Mouse (Mus musculus) heart, embryonic 13.5 days (tissue): Measurements from ENCODE around the gene Ift80. TPM values are rescaled to one million over a fixed set of nuclear protein-coding genes. Genes with fewer than 3 reads are reported as not detected.
"Not testable (repeated sequence)": the region's sequence is repeated elsewhere in the genome, so short reads cannot be mapped to it uniquely, and the experiment has no call there.

Source experiments
- ATAC-seq: fragments of 200-750 bp; cut with Nextera tagmentation; 2 replicates; pipeline ENCODE4 v1.8.0; 2017; ENCODE audit warnings: moderate TSS enrichment; ENCODE audit not compliant: insufficient number of reproducible peaks, low FRiP score, low TSS enrichment; ENCODE audit errors: extremely low read depth
- H3K27ac ChIP-seq: fragments of 300-500 bp; sonication (generic); replicated peaks from 2 replicates; pipeline ENCODE4 v1.5.1; 2015; ENCODE audit warnings: moderate library complexity, mild to moderate bottlenecking, inconsistent platforms
- H3K27me3 ChIP-seq: fragments of 300-500 bp; sonication (generic); replicated peaks from 2 replicates; pipeline ENCODE4 v1.6.1; 2015; ENCODE audit warnings: mild to moderate bottlenecking, inconsistent platforms
- H3K36me3 ChIP-seq: fragments of 300-500 bp; sonication (generic); 2 replicates; pipeline ENCODE4 v1.6.1; 2015; ENCODE audit warnings: mild to moderate bottlenecking, inconsistent platforms
- H3K4me1 ChIP-seq: fragments of 300-500 bp; sonication (generic); 2 replicates; pipeline ENCODE4 v1.6.1; 2015; ENCODE audit warnings: inconsistent platforms
- H3K4me2 ChIP-seq: fragments of 300-500 bp; sonication (generic); 2 replicates; pipeline ENCODE4 v1.6.1; 2015; ENCODE audit warnings: inconsistent platforms, mild to moderate bottlenecking, moderate library complexity
- H3K4me3 ChIP-seq: fragments of 300-500 bp; sonication (generic); 2 replicates; pipeline ENCODE4 v1.5.1; 2015; ENCODE audit warnings: moderate library complexity, mild to moderate bottlenecking, inconsistent platforms
- H3K9ac ChIP-seq: fragments of 300-500 bp; sonication (generic); 2 replicates; pipeline ENCODE4 v1.6.1; 2015; ENCODE audit warnings: inconsistent platforms, mild to moderate bottlenecking, moderate library complexity
- H3K9me3 ChIP-seq: fragments of 300-500 bp; sonication (generic); 2 replicates; pipeline ENCODE4 v1.6.1; 2016; ENCODE audit warnings: inconsistent platforms
- WGBS: fragments of 180-500 bp; shearing (Covaris S2); methylation state at CpG from one replicate; pipeline ENCODE4 v1.1.7; 2015; ENCODE audit warnings: mixed read lengths; 5-methylcytosine and 5-hydroxymethylcytosine counted together
- polyA plus RNA-seq: library from polyadenylated mRNA; unstranded; fragments of >200 nt; fragmentation: Nextera tagmentation; extraction: Ambion mirVana; gene quantifications from 2 replicates; pipeline ENCODE4 v1.2.1, GENCODE M21; 2015

Gene Ift80
- polyA plus RNA-seq, 1 experiment from 2014 or later, result 7.4 TPM

DNA sequence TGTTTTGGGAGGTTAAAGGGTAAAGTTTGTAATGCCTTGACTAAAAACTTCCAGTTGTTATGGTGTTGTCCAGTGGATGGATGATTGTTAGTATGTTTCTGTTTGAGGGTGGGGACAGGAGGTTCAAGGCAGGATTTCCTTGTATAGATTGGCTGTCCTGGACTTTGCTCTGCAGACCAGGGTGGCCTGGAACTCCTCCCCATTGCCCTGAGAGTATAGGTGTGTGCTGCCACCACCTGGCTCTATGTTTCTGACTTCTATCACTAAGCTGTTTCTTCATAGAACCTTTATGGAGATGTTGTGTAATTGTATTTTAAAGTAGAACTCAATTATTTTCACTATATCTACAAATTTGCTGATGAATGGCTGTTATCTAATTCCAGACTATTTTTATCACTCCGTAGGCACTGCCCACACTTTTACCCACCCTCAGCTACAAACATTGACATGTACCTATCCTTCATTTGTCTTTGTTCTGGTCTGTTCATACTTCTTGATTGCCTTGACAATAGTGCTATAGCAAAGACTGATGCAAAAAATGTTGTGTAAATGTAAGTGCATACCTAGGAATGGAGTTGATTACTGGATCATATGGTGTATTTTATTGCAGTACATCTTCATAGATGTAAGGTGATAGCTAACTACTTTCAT lies 21.9 kb upstream of the Ift80 start:
- Histone ChIP-seq H3K4me2 (no peak overlapping the region), H3K27me3 (no peaks in the 10 kb centered on the region), H3K36me3 (peaks cover 85% of the 10 kb centered on the region), H3K27ac (no peak overlapping the region), H3K4me3 (no peak overlapping the region), H3K9ac (no peak overlapping the region), H3K9me3 (no peaks in the 10 kb centered on the region), H3K4me1 (no peaks in the 10 kb centered on the region)
- no peak for ATAC-seq
- WGBS, result 58% methylated on average over 1 of the region's 1 CpGs

DNA sequence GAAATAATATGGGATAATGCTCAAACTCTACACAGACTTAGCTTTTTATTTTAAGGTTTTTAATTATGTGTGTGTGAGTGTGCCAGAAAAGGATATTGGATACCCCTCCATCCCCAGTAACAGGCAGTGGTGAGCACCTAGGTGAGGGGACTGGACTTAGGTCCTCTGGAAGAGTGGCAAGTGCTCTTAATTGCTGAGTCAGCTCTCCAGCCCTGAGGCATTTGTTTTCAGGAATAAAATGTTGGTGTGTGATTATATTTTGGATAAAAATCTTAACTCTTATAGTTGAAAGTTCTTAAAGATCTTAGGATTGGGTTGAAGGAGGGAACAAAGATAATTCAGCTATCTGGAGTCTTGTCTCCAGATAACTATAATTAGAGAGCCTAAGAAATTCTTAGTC lies 16.4 kb upstream of the Ift80 start:
- Histone ChIP-seq H3K27me3 (no peaks in the 10 kb centered on the region), H3K4me1 (no peaks in the 10 kb centered on the region), H3K4me3 (no peak overlapping the region), H3K36me3 (peaks cover 88% of the 10 kb centered on the region), H3K9ac (no peak overlapping the region), H3K4me2 (no peak overlapping the region), H3K9me3 (no peaks in the 10 kb centered on the region), H3K27ac (no peak overlapping the region)
- no peak for ATAC-seq

DNA sequence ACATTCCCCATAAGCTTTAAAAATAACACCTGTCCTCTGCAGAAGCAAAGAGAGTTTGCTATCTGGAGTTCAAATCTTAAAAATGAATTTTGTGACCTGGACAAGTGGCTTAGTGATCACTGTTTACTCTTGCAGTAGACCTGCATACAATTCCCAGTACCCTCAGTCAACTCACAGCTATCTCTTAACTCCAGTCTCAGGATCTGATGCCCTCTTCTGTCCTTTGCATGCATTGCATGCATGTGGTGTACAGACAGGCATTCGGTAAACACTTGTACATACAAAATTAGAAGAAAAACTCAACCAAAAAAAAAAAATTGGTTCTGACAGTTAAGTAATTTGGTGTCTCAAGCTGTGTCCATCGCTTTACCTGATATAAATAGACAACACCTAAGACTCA lies 15.9 kb upstream of the Ift80 start:
- H3K4me1 ChIP-seq, result no peaks in the 10 kb centered on the region
- H3K36me3 ChIP-seq, result peaks cover 83% of the 10 kb centered on the region
- H3K27me3 ChIP-seq, result no peaks in the 10 kb centered on the region
- H3K4me3 ChIP-seq, result no peak overlapping the region
- WGBS, result 91% methylated on average over 2 of the region's 2 CpGs
- H3K4me2 ChIP-seq, result no peak overlapping the region
- H3K9me3 ChIP-seq, result no peaks in the 10 kb centered on the region
- H3K27ac ChIP-seq, result no peak overlapping the region
- no peak overlapping the region for H3K9ac ChIP-seq
- no peak for ATAC-seq

DNA sequence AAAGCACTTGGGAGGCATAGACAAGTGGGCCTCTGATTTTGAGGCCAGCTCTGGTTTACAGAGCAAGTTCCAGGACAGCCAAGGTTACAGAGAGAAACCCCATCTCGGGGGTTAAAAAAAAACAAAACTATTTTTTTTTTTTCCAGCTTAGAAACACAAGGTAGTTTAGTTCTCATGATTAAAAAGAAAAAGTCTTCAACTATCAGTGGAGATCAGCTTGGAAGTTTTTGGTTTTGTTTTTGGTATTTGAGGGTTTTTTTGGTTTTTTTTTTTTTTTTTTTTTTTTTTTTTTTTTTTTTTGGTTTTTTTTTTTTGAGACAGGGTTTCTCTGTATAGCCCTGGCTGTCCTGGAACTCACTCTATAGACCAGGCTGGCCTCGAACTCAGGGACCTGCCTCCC lies 14.3 kb upstream of the Ift80 start:
- H3K27ac ChIP-seq, H3K9me3 ChIP-seq, H3K4me2 ChIP-seq, H3K4me1 ChIP-seq, ATAC-seq, H3K4me3 ChIP-seq, H3K27me3 ChIP-seq, H3K9ac ChIP-seq: not testable (repeated sequence)
- 90% methylated on average over 2 of the region's 2 CpGs for WGBS
- peaks cover 76% of the 10 kb centered on the region for H3K36me3 ChIP-seq

DNA sequence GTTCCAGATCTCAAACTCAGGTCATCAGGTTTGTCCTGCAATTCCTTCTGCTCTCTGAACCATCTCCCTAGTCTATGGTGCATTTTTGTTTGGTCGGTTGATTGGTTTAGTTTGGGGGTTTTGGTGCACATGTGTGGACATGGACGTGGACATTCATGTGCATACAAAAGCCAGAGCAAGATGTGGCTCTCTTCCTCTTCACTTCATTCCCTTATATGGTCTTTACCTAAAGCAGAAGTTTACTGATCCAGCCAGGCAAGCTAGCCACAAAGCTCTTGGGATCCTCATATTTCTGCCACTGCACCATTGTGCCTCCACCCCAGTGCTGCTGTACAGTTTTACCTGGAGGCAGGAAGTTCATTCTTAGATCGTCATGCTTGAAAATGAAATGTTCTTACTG lies 12.8 kb upstream of the Ift80 start:
- ATAC-seq, result no peak
- Histone ChIP-seq H3K9ac (no peak overlapping the region), H3K9me3 (no peaks in the 10 kb centered on the region), H3K4me3 (no peak overlapping the region), H3K36me3 (peaks cover 76% of the 10 kb centered on the region), H3K27ac (no peak overlapping the region), H3K4me1 (no peaks in the 10 kb centered on the region), H3K27me3 (no peaks in the 10 kb centered on the region), H3K4me2 (no peak overlapping the region)
- 87% methylated on average over 3 of the region's 3 CpGs for WGBS

DNA sequence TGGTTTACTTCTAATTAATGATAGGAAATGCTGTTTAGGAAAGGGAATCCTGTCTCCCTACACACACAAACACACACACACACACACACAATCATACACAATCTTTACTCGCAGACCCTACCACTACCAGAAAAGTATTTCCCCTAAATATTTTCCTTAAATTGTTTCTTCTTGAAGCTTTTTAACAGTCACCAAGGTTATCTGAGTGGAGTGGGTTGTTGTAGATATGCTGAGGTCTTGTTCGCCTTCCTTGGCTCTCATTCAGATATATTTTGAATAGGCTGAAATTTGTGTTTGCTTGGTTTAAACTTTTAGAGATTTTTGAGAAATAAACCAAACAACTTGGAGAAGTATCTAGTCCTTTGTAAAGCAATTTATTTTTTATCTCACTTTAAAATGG lies 4.5 kb upstream of the Ift80 start:
- Histone ChIP-seq H3K27ac (no peak overlapping the region), H3K9me3 (no peaks in the 10 kb centered on the region), H3K4me1 (peaks cover 21% of the 10 kb centered on the region), H3K9ac (0 out of 2 replicates have a peak overlapping the region, but pooled peaks have one; percentile 56), H3K4me2 (peak overlapping the region; percentile 39; the same call in 1 of the 2 replicates), H3K27me3 (no peaks in the 10 kb centered on the region), H3K4me3 (no peak overlapping the region; the same call in 1 of the 2 replicates), H3K36me3 (peaks cover 24% of the 10 kb centered on the region)
- ATAC-seq, result no peak
- 37% methylated on average over 2 of the region's 2 CpGs for WGBS

DNA sequence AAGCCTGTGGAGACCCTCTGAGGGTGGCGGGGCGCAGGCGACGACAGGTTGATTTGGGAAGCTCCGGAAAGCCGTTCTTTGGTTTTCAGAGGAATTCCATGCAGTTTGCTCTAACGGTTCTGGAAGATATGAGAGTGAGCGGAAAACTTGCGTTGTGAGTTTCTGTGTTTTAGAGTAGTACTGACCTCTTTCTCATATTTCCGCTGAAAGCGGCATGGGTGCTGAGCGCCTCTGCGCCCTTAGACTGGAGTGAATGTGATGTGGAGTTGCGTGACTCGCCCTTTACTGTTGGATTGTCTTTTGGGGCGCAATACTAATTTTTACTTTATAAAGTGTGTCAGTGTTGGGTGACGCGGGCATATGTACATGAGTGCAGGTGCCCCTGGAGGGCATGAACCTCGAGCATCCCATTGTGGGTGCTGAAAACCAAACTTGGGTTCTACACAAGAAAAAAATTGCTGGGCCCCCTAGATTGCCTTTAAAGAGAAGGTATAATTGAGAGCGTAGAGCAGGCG lies 1.9 kb upstream of the Ift80 start:
- peaks cover 21% of the 10 kb centered on the region for H3K4me1 ChIP-seq
- no peaks in the 10 kb centered on the region for H3K27me3 ChIP-seq
- H3K9me3 ChIP-seq, result no peaks in the 10 kb centered on the region
- H3K9ac ChIP-seq, result peak overlapping the region; percentile 96
- no peak for ATAC-seq
- H3K36me3 ChIP-seq, result peaks cover 6% of the 10 kb centered on the region; the same call in 1 of the 2 replicates
- peak overlapping the region; percentile 68 for H3K4me2 ChIP-seq
- 4% methylated on average over 21 of the region's 21 CpGs for WGBS
- H3K27ac ChIP-seq, result peak overlapping the region; percentile 97
- peak overlapping the region; percentile 95 for H3K4me3 ChIP-seq

DNA sequence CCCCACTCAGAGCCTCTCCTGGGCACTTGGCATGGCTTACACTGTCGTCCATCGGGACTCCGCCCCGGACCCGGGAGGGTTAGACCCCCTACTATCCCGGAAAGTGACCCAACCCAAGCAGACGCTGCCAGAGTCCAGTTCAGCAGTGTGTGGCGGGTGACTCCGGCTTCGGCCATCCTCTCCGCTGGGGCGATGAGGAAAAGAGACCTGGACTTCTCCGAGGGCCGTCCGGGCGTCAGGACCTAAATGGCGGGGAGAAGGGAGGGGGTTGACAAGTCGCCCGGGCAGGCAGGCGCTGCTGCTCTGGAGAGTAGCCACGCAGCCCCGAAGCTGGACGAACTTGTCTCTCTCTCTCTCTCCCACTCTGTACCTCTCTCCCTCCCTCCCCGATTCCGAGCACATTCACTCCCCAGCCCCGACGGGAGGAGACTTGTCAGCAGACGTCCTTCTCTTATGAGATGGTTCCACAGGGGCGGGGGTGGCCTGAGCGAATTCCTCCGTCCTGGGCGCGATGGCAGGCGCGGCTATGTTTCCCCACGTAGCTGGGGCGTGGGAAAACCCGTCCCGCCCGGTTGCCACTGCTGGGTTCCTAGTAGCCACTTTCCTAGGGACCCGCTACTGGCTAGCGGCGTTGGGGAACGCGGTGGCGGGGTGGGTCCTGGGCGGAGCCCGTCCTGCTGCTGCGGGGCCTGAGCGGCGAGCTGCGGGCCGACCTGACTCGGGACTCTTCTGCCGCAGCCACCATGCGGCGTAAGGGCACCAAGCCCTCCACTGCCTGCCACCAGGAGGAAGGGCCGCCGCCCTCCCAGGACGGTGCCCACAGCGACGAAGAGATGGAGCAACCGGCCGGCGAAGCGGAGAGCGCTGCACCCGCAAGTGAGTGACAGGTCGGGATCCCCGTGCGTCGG lies 1.2 kb upstream of the Ift80 start:
- no peaks in the 10 kb centered on the region for H3K9me3 ChIP-seq
- peaks cover 6% of the 10 kb centered on the region; the same call in 1 of the 2 replicates for H3K36me3 ChIP-seq
- peaks cover 21% of the 10 kb centered on the region for H3K4me1 ChIP-seq
- peak overlapping the region; percentile 95 for H3K4me3 ChIP-seq
- no peaks in the 10 kb centered on the region for H3K27me3 ChIP-seq
- H3K4me2 ChIP-seq, result peak overlapping the region; percentile 68
- H3K27ac ChIP-seq, result peak overlapping the region; percentile 97
- ATAC-seq, result peak; percentile 49
- H3K9ac ChIP-seq, result peak overlapping the region; percentile 96
- under 1% methylated on average over 72 of the region's 72 CpGs for WGBS

DNA sequence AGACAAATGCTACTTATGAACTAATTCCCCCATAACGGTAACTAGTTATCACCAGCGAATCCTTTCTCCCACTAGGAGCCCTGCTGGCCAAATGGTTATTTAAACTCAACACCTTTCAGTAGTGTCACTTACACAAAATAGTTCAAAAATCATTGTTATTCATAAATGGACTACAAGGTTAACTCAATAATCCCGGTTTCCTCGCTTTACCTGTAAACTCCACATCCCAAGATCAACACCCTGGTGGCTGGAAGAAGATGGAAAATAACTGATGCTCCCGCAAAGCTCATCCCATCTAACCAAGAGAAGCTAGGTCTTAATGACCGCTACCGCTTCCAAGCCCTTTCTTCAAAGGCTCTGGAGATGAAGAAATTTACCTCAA lies 324 bp downstream of the Ift80 start:
- ATAC-seq, result no peak
- Histone ChIP-seq H3K9me3 (no peaks in the 10 kb centered on the region), H3K4me3 (peak overlapping the region; percentile 95), H3K4me2 (peak overlapping the region; percentile 68), H3K4me1 (peaks cover 15% of the 10 kb centered on the region), H3K36me3 (no peaks in the 10 kb centered on the region), H3K27me3 (no peaks in the 10 kb centered on the region), H3K27ac (peak overlapping the region; percentile 97), H3K9ac (peak overlapping the region; percentile 84)
- 1% methylated on average over 7 of the region's 7 CpGs for WGBS

DNA sequence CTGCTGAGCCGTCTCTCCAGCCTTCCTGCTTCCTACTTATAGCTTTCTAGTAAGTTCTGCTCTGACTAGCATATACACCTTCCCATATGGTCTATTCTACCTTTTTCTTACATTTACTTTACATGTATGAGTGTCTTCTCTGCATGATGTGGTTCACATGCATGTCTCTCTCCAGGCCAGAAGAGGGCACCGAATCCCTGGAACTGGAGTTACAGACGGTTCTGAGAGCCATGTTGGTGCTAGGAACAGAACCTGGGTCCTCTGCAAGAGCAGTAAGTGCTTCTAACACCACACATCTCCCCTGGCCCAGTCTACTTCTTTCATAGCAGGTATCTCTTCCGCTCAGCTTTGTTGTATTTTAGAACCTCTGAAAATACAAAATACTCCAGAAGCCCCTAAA lies 1.6 kb downstream of the Ift80 start:
- no peaks in the 10 kb centered on the region for H3K9me3 ChIP-seq
- no peak overlapping the region for H3K4me2 ChIP-seq
- H3K27ac ChIP-seq, result no peak overlapping the region
- WGBS, result 89% methylated on average over 4 of the region's 4 CpGs
- no peaks in the 10 kb centered on the region for H3K27me3 ChIP-seq
- H3K4me3 ChIP-seq, result no peak overlapping the region
- no peak for ATAC-seq
- H3K9ac ChIP-seq, result no peak overlapping the region
- H3K36me3 ChIP-seq, result no peaks in the 10 kb centered on the region
- H3K4me1 ChIP-seq, result peaks cover 11% of the 10 kb centered on the region

DNA sequence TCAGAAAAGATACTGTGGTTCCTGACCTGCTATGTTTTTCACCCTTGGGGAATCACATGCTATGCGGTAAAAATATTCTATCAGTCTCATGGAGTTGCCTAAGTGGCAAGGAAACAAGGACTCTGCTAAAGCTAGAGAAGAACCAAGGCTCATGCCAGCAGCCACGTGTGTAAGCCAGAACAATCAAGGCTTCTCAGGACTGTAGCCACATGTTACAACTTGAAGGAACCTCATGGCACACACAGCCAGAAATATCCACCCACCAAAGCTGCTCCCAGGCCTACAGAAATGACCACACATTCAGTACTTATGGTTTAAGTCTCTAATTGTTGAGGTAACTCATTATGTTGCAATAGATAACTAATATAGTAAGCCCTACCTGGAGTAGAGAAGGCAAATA lies 17.8 kb downstream of the Ift80 start:
- no peaks in the 10 kb centered on the region for H3K9me3 ChIP-seq

More for the DNA sequence above, 17.8 kb downstream of the Ift80 start:
- Histone ChIP-seq H3K36me3 (peaks cover 29% of the 10 kb centered on the region), H3K4me1 (no peaks in the 10 kb centered on the region), H3K27me3 (no peaks in the 10 kb centered on the region), H3K4me3 (no peak overlapping the region), H3K27ac (no peak overlapping the region), H3K4me2 (no peak overlapping the region), H3K9ac (no peak overlapping the region)
- WGBS, result 86% methylated on average over 2 of the region's 2 CpGs
- ATAC-seq, result no peak
